11 mouse cellular contexts compared by ENCODE assay signal in the genomic region with DNA sequence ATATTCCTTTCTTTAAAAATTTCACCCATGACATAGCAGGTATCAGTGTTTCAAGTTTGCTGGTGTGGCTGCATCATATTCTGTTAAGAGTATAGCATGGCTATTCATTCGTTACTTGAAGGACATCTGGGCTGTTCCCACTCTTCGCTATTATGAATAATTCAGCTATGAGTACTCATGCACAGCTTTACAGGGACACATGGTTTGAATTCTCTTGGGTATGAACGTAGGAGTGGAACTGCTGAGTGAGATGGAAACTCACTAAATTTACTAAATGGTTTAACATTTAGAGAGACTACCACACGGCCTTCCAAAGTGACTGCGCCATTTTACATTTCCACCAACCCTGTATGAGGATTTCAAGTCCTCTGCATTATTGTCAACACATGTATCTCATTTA.
"Had no signal": no experiment of that assay in that cellular context is flagged by ENCODE, and none has a peak within 500 bp of the region (broad histone marks: within the 10 kb centered on the region; RNA-seq: fewer than 3 reads in every experiment).

No protein-coding gene starts in this region.

- H3K36me3 ChIP-seq: limb, embryonic 13.5 days; midbrain, embryonic 12.5 days; stomach, embryonic 15.5 days had no signal

- H3K4me2 ChIP-seq: limb, embryonic 13.5 days; midbrain, embryonic 12.5 days; stomach, embryonic 15.5 days had no signal

- H3K27me3 ChIP-seq: limb, embryonic 13.5 days; midbrain, embryonic 12.5 days; stomach, embryonic 15.5 days had no signal

- H3K27ac ChIP-seq: kidney, postnatal 0 days; limb, embryonic 13.5 days; liver, embryonic 14.5 days; midbrain, embryonic 12.5 days; stomach, embryonic 15.5 days had no signal

- H3K4me3 ChIP-seq: limb, embryonic 13.5 days; midbrain, embryonic 12.5 days; stomach, embryonic 15.5 days had no signal

- H3K4me1 ChIP-seq: midbrain, embryonic 12.5 days; stomach, embryonic 15.5 days had no signal

- DNase-seq: kidney, adult 11 months; kidney, adult 9 months; kidney, postnatal 36 days; lung, adult 18-20 months; right cerebral cortex, postnatal 14 days; thymus, postnatal 4 days had no signal

- H3K9ac ChIP-seq: limb, embryonic 13.5 days; liver, embryonic 14.5 days; midbrain, embryonic 12.5 days; stomach, embryonic 15.5 days had no signal

- H3K9me3 ChIP-seq: limb, embryonic 13.5 days; midbrain, embryonic 12.5 days; stomach, embryonic 15.5 days had no signal
